Mouse (Mus musculus): Measurements from ENCODE around the gene Trim62.

Trim62 gene

GRCm38 (mm10) chr4:128886571-128886970 is 3.2 kb downstream of the Trim62 start:
- peak; percentile 80 to 83 for DNase-seq

- no peak for DNase-seq
Measured at GRCm38 (mm10) chr4:128887026-128887425, 3.6 kb downstream of the Trim62 start.

GRCm38 (mm10) chr4:128887641-128888091 is 4.3 kb downstream of the Trim62 start:
- peak; percentile 93 to 94 for DNase-seq

GRCm38 (mm10) chr4:128888436-128888990 is 5.1 kb downstream of the Trim62 start:
- peak in 1 of 2 experiments; percentile 28 for DNase-seq

GRCm38 (mm10) chr4:128889752-128890630 is 6.6 kb downstream of the Trim62 start:
- DNase-seq = peak in 1 of 2 experiments; percentile 38

DNA sequence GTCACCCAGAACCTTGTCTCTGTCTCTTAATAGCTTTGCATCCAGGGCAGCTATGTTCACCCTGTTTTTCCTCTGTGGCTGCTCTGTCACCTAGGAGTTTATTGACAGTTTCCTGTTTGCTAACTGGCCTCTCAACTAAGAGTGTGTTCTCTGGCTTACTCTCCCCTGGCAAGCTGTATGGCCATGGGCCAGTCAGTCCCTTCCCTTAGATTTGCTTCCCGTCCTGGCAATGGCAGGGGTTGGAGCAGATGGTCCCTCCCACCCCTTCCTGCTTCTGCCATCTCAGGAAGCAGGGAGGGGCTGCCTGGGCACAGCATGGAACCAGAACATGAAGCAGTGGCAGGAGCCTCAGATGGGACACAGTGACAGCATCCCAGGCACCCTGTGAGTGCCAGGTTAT is 7.8 kb downstream of the Trim62 start:
- peak; percentile 92 to 95 for DNase-seq

GRCm38 (mm10) chr4:128891746-128892145 is 8.4 kb downstream of the Trim62 start:
- DNase-seq = no peak

DNA sequence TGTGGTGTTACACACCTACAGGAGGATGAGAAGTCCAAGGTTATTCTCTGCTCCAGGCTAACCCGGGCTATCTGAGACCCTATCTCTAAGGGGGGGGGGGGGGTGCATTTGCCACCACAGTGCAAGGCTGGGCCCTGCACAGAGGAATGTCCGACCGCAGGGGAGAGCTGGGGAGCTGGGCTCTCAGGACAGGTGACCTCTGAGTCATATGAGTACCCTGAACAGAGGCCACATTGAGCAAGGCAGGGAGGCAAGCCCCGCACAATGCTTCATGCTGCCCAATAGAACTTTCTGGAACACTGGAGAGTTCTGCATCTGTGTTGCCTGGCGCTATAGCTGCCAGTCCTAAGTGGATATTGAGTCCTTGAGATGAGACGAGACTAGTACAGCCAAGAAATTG is 8.8 kb downstream of the Trim62 start:
- DNase-seq = peak in 1 of 2 experiments; percentile 36

- DNase-seq = peak in 1 of 2 experiments; percentile 18
Measured at GRCm38 (mm10) chr4:128894112-128894511, 10.7 kb downstream of the Trim62 start.

DNA sequence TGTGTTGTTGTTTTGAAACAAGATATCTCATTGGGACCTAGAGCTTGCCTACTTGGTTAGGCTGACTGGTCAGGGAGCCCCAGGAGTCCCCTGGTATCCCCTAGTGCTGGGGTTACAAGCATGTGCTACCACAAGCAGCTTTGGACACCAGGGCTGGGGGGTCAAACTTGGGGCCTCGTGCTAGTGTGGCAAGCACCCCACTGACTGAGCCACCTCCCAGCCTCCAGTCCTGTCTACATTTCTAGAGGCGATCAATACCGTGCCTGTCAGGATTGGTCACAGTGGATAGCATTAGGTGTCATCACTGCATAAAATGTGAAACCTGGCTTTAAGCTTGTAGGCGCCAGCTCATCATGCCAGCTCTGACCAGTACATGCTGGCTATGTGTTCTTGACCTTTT is 12.5 kb downstream of the Trim62 start:
- DNase-seq = peak; percentile 9 to 21

DNA sequence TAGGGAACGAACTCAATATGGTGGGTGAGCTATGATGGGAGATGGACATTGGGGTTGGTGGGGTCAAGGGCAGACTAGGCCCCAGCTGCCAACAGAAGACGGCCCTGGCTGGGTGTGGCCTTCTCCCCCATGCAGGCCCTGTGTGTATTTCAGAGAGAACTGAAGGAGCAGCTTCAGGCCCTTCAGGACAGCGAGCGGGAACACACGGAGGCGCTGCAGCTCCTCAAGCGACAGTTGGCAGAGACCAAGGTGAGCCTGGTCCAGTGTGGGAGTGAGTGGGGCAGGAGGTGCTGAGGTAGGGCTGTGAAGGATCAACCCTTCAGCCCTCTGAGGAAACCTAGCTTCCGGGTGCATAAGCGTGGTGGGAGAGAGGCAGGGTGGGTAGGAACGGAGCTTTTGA is 13.3 kb downstream of the Trim62 start:
- DNase-seq = peak; percentile 13

DNA sequence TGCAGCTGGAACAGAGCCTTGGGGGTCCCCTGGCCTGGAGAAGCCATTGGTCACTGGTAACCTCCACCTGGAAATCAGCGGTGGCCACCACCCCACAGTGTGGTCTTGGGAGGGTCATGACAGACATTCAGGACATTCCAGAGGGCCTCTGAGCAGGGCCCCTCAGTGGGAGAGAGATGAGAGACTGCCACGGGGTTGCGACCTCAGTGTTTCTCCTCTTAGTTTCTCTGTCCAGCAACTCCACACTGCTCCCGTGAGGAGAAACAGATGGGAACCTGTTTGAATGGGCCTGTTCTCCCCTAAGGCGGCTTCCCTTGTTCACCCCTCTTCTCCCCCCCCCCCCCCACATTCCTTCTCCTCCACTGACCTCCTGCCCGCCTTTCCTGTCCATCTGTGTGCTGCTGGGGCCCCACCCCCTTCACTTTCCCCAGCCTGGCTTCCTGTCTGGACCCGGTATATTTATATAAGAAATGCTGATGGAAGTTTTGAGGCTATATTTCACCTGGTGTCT is 14.6 kb downstream of the Trim62 start:
- DNase-seq = peak; percentile 44

- DNase-seq = peak; percentile 88
Measured at GRCm38 (mm10) chr4:128899332-128899731, 16.0 kb downstream of the Trim62 start.

- no peak for DNase-seq
Measured at GRCm38 (mm10) chr4:128900484-128900883, 17.1 kb downstream of the Trim62 start.

DNA sequence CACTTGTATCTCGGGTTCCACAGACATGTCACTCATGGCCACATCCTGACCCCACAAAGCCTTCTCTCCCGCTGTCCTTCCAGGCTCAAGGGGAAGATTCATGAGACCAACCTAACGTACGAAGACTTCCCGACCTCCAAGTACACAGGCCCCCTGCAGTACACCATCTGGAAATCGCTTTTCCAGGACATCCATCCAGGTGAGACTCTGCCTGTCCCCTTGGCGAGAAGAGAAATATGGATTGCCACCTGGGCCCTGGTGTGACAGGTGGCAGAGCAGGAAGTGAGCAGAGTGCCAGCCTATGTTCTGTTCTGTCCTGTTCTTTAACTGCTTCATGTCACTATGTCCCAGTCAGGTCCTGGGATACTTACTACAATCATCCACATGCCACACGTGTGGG is 19.0 kb downstream of the Trim62 start:
- peak; percentile 70 to 77 for DNase-seq

DNA sequence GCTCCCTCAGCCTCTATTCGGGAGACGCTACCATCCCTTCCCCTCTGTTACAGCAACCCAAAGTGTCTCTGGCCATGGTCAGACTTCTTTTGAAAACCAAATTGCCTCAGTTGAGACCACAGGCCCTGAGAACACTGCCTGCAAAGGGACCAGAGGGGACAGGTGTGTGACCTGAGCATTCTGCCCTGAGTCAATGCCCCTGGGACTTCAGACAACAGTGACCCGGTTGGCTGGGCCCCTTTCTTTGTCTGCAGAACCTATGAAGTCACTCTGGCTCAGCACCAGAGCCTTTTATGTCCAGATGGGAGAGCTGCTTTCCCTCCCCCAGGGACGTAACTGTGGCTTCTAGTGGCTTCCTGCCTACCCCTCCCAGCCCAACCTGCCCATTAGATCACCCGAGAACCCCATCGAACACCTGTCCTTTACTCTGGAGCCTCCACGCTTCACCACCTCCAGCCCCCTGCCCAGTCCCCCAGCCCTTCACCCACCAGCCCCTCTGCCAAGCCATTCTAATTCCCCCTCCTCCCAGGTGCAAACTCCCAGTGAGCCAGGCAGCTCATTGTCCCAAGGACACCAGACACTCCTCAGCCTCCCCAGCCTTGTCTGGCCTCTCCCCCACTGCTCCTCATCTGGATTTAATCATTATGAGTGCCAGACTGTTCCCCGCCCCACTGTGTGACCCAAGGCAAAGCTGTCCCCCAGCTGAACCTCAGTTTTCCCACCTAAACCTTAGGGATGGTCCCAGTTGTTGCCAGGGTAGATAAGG is 20.8 kb downstream of the Trim62 start:
- DNase-seq = peak in 1 of 2 experiments; percentile 46

GRCm38 (mm10) chr4:128905251-128905650 is 21.9 kb downstream of the Trim62 start:
- DNase-seq = no peak

DNA sequence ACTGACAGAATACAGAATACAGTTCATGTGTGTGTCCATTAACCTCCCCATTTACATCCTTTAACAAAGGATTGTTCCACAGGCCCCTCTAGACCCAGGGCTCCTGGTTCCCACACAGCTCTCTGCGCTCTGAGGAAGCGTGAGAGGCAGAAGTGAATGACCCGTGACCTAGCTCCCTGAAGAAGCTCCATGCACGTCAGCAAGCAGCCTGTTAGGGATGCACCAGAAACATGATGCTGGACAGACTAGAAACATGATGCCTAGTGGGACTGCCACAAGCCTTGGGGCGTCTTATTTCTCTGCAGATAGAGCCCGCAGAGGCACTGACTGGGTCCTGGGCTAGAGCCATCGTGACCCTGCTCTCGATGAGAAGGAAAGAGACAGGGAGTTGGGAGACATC is 23.4 kb downstream of the Trim62 start:
- no peak for DNase-seq

- peak in 1 of 2 experiments; percentile 54 for DNase-seq
Measured at GRCm38 (mm10) chr4:128907238-128907968, 24.0 kb downstream of the Trim62 start.

- peak; percentile 80 to 81 for DNase-seq
Measured at GRCm38 (mm10) chr4:128908586-128909377, 25.4 kb downstream of the Trim62 start.

DNA sequence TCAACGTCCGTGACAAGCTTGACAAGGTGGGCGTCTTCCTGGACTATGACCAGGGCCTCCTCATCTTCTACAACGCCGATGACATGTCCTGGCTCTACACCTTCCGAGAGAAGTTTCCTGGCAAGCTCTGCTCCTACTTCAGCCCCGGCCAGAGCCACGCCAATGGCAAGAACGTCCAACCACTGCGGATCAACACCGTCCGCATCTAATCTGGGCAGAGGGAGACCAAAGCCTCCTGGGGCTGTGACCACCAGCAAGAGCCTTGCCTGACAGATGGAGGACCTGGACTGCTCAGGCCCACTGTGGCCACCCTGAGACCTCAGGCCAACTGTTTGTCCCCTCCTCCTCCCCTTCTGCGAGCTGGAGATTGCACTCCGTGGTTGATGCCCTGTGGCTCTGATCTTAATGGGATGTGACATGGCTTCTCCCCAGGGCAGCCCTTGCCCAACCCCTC is 26.0 kb downstream of the Trim62 start:
- peak; percentile 57 to 67 for DNase-seq
